Mouse (Mus musculus) ES-E14 (cell line): Measurements from ENCODE around the gene Fras1. TPM values are rescaled to one million over a fixed set of nuclear protein-coding genes. Genes with fewer than 3 reads are reported as not detected.

Source experiments
- DNase-seq: peaks from one replicate; pipeline ENCODE4 v3.0.0-alpha.2; 2013; ENCODE audit warnings: low read depth, low spot score
- H3K27ac ChIP-seq: 2 replicates; pipeline ENCODE4 v1.5.1; 2012; ENCODE audit warnings: low read depth, mild to moderate bottlenecking, low read length, moderate library complexity, mixed read lengths; ENCODE audit not compliant: poor library complexity, insufficient read depth, severe bottlenecking
- H3K36me3 ChIP-seq: 2 replicates; pipeline ENCODE4 v1.6.1; 2012; ENCODE audit warnings: mild to moderate bottlenecking, low read length, moderate library complexity, mixed read lengths; ENCODE audit not compliant: control insufficient read depth, poor library complexity, insufficient read depth, severe bottlenecking
- H3K4me1 ChIP-seq, 2 experiments: fragments of 150-350 bp in 1 of 2; sonication (generic) in 1 of 2; 2 replicates each; pipeline ENCODE4 v1.6.1; 2012; ENCODE audit warnings: low read length in 2 of 2, mild to moderate bottlenecking in 1 of 2, mixed read lengths in 1 of 2; ENCODE audit not compliant: control insufficient read depth in 2 of 2, insufficient read depth in 2 of 2, poor library complexity in 1 of 2
- H3K4me3 ChIP-seq, 2 experiments: fragments of 150-350 bp in 1 of 2; sonication (generic) in 1 of 2; 2 replicates each; pipeline ENCODE4 v1.5.1; 2012; ENCODE audit warnings: low read length in 2 of 2, low read depth in 1 of 2, mild to moderate bottlenecking in 1 of 2, mixed read lengths in 1 of 2; ENCODE audit not compliant: insufficient read depth in 1 of 2, poor library complexity in 1 of 2, severe bottlenecking in 1 of 2
- H3K9ac ChIP-seq: 2 replicates; pipeline ENCODE4 v1.6.1; 2012; ENCODE audit warnings: low read depth, mild to moderate bottlenecking, low read length, mixed read lengths; ENCODE audit not compliant: poor library complexity, insufficient read depth, severe bottlenecking
- H3K9me3 ChIP-seq: fragments of 150-350 bp; sonication (generic); 2 replicates; pipeline ENCODE4 v1.6.1; 2012; ENCODE audit warnings: low read depth, mild to moderate bottlenecking, low read length; ENCODE audit not compliant: control insufficient read depth, insufficient read depth
- CHD2 ChIP-seq: IDR thresholded peaks from 2 replicates; pipeline ENCODE4 v1.6.1; 2014; ENCODE audit warnings: mild to moderate bottlenecking, low read depth, low read length, inconsistent platforms
- HCFC1 ChIP-seq: IDR thresholded peaks from 2 replicates; pipeline ENCODE4 v1.6.1; 2012; ENCODE audit warnings: low read length, inconsistent platforms, borderline replicate concordance; ENCODE audit not compliant: insufficient read depth
- MAFK ChIP-seq: IDR thresholded peaks from 2 replicates; pipeline ENCODE4 v1.6.1; 2014; ENCODE audit warnings: mild to moderate bottlenecking, low read depth, low read length, inconsistent platforms; ENCODE audit not compliant: insufficient read depth
- ZC3H11A ChIP-seq: IDR thresholded peaks from 2 replicates; pipeline ENCODE4 v1.6.1; 2012; ENCODE audit warnings: low read depth, mild to moderate bottlenecking, inconsistent platforms, low read length, borderline replicate concordance
- ZNF384 ChIP-seq: IDR thresholded peaks from 2 replicates; pipeline ENCODE4 v1.6.1; 2012; ENCODE audit warnings: low read depth, low read length, inconsistent platforms
- in situ Hi-C, 2 experiments: fragments of 600-800 bp; cut with MboI; formaldehyde crosslinking; loops; one replicate each; pipeline ENCODE4 v1.15.1; 2025; ENCODE audit warnings: low sequenced_read_pairs in 2 of 2, inconsistent platforms in 1 of 2; ENCODE audit not compliant: unreplicated experiment in 2 of 2
- total RNA-seq: library from RNA; depleted of rRNA; stranded (reverse); fragments of 300-350 nt; gene quantifications from 2 replicates; pipeline ENCODE4 v1.2.3, GENCODE M21; 2012; rRNA removed

The Fras1 gene
- 1.6 and 2.2 TPM in 2 replicates for total RNA-seq

- DNase-seq: peak; percentile 47
- peak within 1 kb of the TSS; percentile 61 to 87 for H3K4me3 ChIP-seq
- H3K27ac ChIP-seq: no peak within 1 kb of the TSS
- H3K9ac ChIP-seq: peak within 1 kb of the TSS; percentile 61
- H3K9me3 ChIP-seq: no peaks in the 10 kb centered on the region
- H3K4me1 ChIP-seq: peaks cover 2 to 6% of the 10 kb centered on the region in 2 experiments; a peak in 2 of 4 replicates
- in situ Hi-C loops: no loop called here
- TF ChIP-seq MAFK (no peak), CHD2 (no peak), HCFC1 (no peak), ZC3H11A (no peak), ZNF384 (no peak)
- H3K36me3 ChIP-seq: no peaks in the 10 kb centered on the region
Measured at GRCm38 (mm10) chr5:96373567-96373985, at the start of gene Fras1. TSS of gene Fras1 (plus strand) at chr5:96373955.

GRCm38 (mm10) chr5:96331048-96331737 lies 42.6 kb upstream of the Fras1 start:
- TF ChIP-seq CHD2 (no peak), ZC3H11A (no peak), MAFK (no peak), ZNF384 (no peak), HCFC1 (no peak)
- in situ Hi-C loops: no loop called here
- no peaks in the 10 kb centered on the region for H3K36me3 ChIP-seq
- DNase-seq: no peak
- H3K4me1 ChIP-seq: no peaks in the 10 kb centered on the region
- no peaks in the 10 kb centered on the region for H3K9me3 ChIP-seq
- no peak overlapping the region for H3K9ac ChIP-seq
- no peak overlapping the region for H3K4me3 ChIP-seq
- H3K27ac ChIP-seq: no peak overlapping the region

- Histone ChIP-seq H3K4me1 (no peaks in the 10 kb centered on the region), H3K9ac (no peak overlapping the region), H3K9me3 (no peaks in the 10 kb centered on the region), H3K4me3 (no peak overlapping the region), H3K27ac (no peak overlapping the region), H3K36me3 (no peaks in the 10 kb centered on the region)
- no peak for TF ChIP-seq ZNF384
- no peak for TF ChIP-seq MAFK
- no peak for TF ChIP-seq ZC3H11A
- no peak for TF ChIP-seq HCFC1
- no peak for TF ChIP-seq CHD2
- DNase-seq: no peak
- in situ Hi-C loops: no loop called here
Measured at GRCm38 (mm10) chr5:96331738-96332070, 42.1 kb upstream of the Fras1 start.

GRCm38 (mm10) chr5:96333963-96334362 lies 39.8 kb upstream of the Fras1 start:
- Histone ChIP-seq H3K9ac (no peak overlapping the region), H3K4me3 (no peak overlapping the region), H3K4me1 (no peaks in the 10 kb centered on the region), H3K27ac (no peak overlapping the region), H3K9me3 (no peaks in the 10 kb centered on the region), H3K36me3 (no peaks in the 10 kb centered on the region)
- in situ Hi-C loops: no loop called here
- TF ChIP-seq HCFC1 (no peak), ZNF384 (no peak), MAFK (no peak), CHD2 (no peak)
- DNase-seq: peak; percentile 35

- in situ Hi-C loops: no loop called here
- Histone ChIP-seq H3K4me1 (no peaks in the 10 kb centered on the region), H3K9me3 (no peaks in the 10 kb centered on the region), H3K4me3 (no peak overlapping the region), H3K27ac (no peak overlapping the region), H3K36me3 (no peaks in the 10 kb centered on the region), H3K9ac (no peak overlapping the region)
- TF ChIP-seq ZC3H11A (no peak), MAFK (no peak), HCFC1 (no peak), ZNF384 (no peak), CHD2 (no peak)
- DNase-seq: no peak
Measured at GRCm38 (mm10) chr5:96340564-96340963, 33.2 kb upstream of the Fras1 start.
